Comparison of ENCODE assay signal across 8 mouse cellular contexts in the genomic region with DNA sequence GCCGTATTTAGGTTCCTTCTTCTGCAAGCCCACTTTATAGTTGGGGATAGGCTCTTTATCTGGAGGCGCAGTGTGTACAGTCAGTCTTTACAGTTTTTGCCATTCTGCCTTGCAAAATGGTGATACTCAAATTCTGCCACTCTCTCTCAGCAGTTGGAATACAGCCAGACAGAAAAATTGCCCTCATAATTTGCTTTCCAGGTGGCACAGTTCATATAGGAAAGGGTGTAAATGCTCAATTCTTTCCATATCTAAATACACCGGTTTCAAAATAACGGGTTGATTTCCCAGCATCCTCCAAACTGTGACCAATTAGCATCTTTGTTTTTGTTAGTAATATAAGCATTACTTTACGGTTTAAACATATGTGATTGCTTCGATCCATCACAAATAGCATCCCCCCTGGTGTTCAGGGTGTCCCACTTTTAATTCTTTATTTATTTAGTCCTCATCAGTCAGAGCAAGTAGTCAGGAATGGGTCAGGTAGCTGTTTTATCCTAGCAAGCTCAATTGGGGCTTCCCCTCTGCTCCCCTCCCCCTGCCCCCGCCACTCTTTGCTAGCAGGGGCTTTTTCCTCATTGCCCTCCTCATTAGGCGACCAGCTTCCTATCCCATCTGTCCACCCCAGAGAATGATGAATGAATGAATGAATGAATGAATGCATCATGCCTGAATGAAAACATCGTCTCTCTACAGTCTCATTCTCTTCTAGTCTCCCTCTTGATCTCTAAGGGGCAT. TPM values are rescaled to one million over a fixed set of nuclear protein-coding genes. Genes with fewer than 3 reads are reported as not detected.
DNase-seq lines count a peak whose midpoint lies in the region; ATAC-seq and TF ChIP-seq lines count a peak whose summit lies in the region.

No protein-coding gene starts in this region.

- peaks cover 2% of the 10 kb centered on the region; the same call in 1 of the 2 replicates for H3K4me1 ChIP-seq in lung, embryonic 14.5 days (ENCODE audit: insufficient read depth)
- H3K4me1 ChIP-seq in limb, embryonic 10.5 days = peaks cover 21% of the 10 kb centered on the region
- 0 out of 2 replicates have a peak, but pooled peaks cover 6% of the 10 kb centered on the region for H3K4me1 ChIP-seq in neural tube, embryonic 14.5 days (ENCODE audit: control insufficient read depth, insufficient read depth, low read length)

- no peaks in the 10 kb centered on the region for H3K27me3 ChIP-seq in lung, embryonic 14.5 days (ENCODE audit: insufficient read depth, low read length)
- no peaks in the 10 kb centered on the region for H3K27me3 ChIP-seq in limb, embryonic 10.5 days (ENCODE audit: low read depth, poor library complexity, severe bottlenecking)
- H3K27me3 ChIP-seq in neural tube, embryonic 14.5 days (ENCODE audit: control insufficient read depth, insufficient read depth, low read length) = no peaks in the 10 kb centered on the region

- H3K9ac ChIP-seq in lung, embryonic 14.5 days = no peak overlapping the region
- H3K9ac ChIP-seq in neural tube, embryonic 14.5 days (replicated peaks; ENCODE audit: low read depth, low read length) = peak overlapping the region; percentile 43

- TF ChIP-seq CTCF in lung, embryonic 14.5 days (IDR thresholded peaks at IDR 0.05; ENCODE audit: low read depth) = no peak

- 34% methylated on average over 9 of the region's 9 CpGs for WGBS in lung, embryonic 14.5 days
- WGBS in limb, embryonic 10.5 days = 55% methylated on average over 9 of the region's 9 CpGs
- WGBS in neural tube, embryonic 14.5 days = 31% methylated on average over 9 of the region's 9 CpGs

- no peaks in the 10 kb centered on the region for H3K36me3 ChIP-seq in lung, embryonic 14.5 days (ENCODE audit: insufficient read depth)
- H3K36me3 ChIP-seq in limb, embryonic 10.5 days = no peaks in the 10 kb centered on the region
- H3K36me3 ChIP-seq in neural tube, embryonic 14.5 days (ENCODE audit: control insufficient read depth, insufficient read depth, low read length) = no peaks in the 10 kb centered on the region

- peak; percentile 44; the same call in 1 of the 2 replicates for ATAC-seq in lung, embryonic 14.5 days (ENCODE audit: insufficient read depth)
- ATAC-seq in neural tube, embryonic 14.5 days (ENCODE audit: low read depth) = peak; percentile 71

- peak overlapping the region; percentile 17 for H3K4me3 ChIP-seq in lung, embryonic 14.5 days (ENCODE audit: low read depth, low read length)
- H3K4me3 ChIP-seq in limb, embryonic 10.5 days = peak overlapping the region; percentile 38
- no peak overlapping the region for H3K4me3 ChIP-seq in neural tube, embryonic 14.5 days (ENCODE audit: low read depth, low read length)

- DNase-seq in cerebellum, adult 9-10 months = peak; percentile 74
- DNase-seq in cerebellum, adult 8-10 months = no peak
- DNase-seq in lung, embryonic 14.5 days = no peak
- no peak for DNase-seq in lung, adult 18-20 months
- DNase-seq in limb, embryonic 10.5 days (ENCODE audit: low spot score) = no peak
- DNase-seq in layer of hippocampus, adult 9-10 months (ENCODE audit: low spot score) = no peak
- DNase-seq in urinary bladder, postnatal 10 days (ENCODE audit: low spot score) = no peak

- no peak overlapping the region for H3K27ac ChIP-seq in lung, embryonic 14.5 days (ENCODE audit: low read depth)
- peak overlapping the region; percentile 83 for H3K27ac ChIP-seq in limb, embryonic 10.5 days
- H3K27ac ChIP-seq in neural tube, embryonic 14.5 days (ENCODE audit: low read depth, low read length) = peak overlapping the region; percentile 91

- H3K9me3 ChIP-seq in lung, embryonic 14.5 days (ENCODE audit: low read depth, low read length) = no peaks in the 10 kb centered on the region
- no peaks in the 10 kb centered on the region for H3K9me3 ChIP-seq in limb, embryonic 10.5 days (replicated peaks)
- H3K9me3 ChIP-seq in neural tube, embryonic 14.5 days (ENCODE audit: control insufficient read depth, low read length) = no peaks in the 10 kb centered on the region

- peak overlapping the region; percentile 55 for H3K4me2 ChIP-seq in lung, embryonic 14.5 days
- peak overlapping the region; percentile 43 for H3K4me2 ChIP-seq in neural tube, embryonic 14.5 days (ENCODE audit: low read depth, low read length)

RNA-seq across cellular contexts. Expression of a gene that starts 2.2 kb away (rescaled TPM):
- 0.35 TPM in 1 of 2 replicates, not detected in the other for polyA plus RNA-seq in lung, embryonic 14.5 days (2014; fragmentation: Nextera tagmentation; extraction: Ambion mirVana)
- 0.23 TPM in 1 of 2 replicates, not detected in the other for polyA plus RNA-seq in limb, embryonic 10.5 days (2016; fragmentation: Nextera tagmentation; extraction: Ambion mirVana)
- polyA plus RNA-seq in neural tube, embryonic 14.5 days (2014; fragmentation: Nextera tagmentation; extraction: Ambion mirVana) = not detected in 2 replicates

RNA-seq across cellular contexts. Expression of a gene that starts 11.0 kb away (rescaled TPM):
- not detected in 2 replicates for polyA plus RNA-seq in lung, embryonic 14.5 days (2014; fragmentation: Nextera tagmentation; extraction: Ambion mirVana)
- polyA plus RNA-seq in limb, embryonic 10.5 days (2016; fragmentation: Nextera tagmentation; extraction: Ambion mirVana) = not detected in 2 replicates
- not detected in 2 replicates for polyA plus RNA-seq in neural tube, embryonic 14.5 days (2014; fragmentation: Nextera tagmentation; extraction: Ambion mirVana)

RNA-seq across cellular contexts. Expression of a gene that starts 12.5 kb away (rescaled TPM):
- polyA plus RNA-seq in lung, embryonic 14.5 days (2014; fragmentation: Nextera tagmentation; extraction: Ambion mirVana) = 13.0 and 14.3 TPM in 2 replicates
- polyA plus RNA-seq in limb, embryonic 10.5 days (2016; fragmentation: Nextera tagmentation; extraction: Ambion mirVana) = 9.9 and 10.8 TPM in 2 replicates
- 27.7 and 29.8 TPM in 2 replicates for polyA plus RNA-seq in neural tube, embryonic 14.5 days (2014; fragmentation: Nextera tagmentation; extraction: Ambion mirVana)

RNA-seq across cellular contexts. Expression of a gene that starts 31.3 kb away (rescaled TPM):
- polyA plus RNA-seq in lung, embryonic 14.5 days (2014; fragmentation: Nextera tagmentation; extraction: Ambion mirVana) = 22.7 and 24.5 TPM in 2 replicates
- polyA plus RNA-seq in limb, embryonic 10.5 days (2016; fragmentation: Nextera tagmentation; extraction: Ambion mirVana) = 29.7 and 39.2 TPM in 2 replicates
- polyA plus RNA-seq in neural tube, embryonic 14.5 days (2014; fragmentation: Nextera tagmentation; extraction: Ambion mirVana) = 131 and 144 TPM in 2 replicates

RNA-seq across cellular contexts. Expression of a gene that starts 42.3 kb away (rescaled TPM):
- 1,035 and 1,062 TPM in 2 replicates for polyA plus RNA-seq in lung, embryonic 14.5 days (2014; fragmentation: Nextera tagmentation; extraction: Ambion mirVana)
- 81.4 and 104 TPM in 2 replicates for polyA plus RNA-seq in limb, embryonic 10.5 days (2016; fragmentation: Nextera tagmentation; extraction: Ambion mirVana)
- polyA plus RNA-seq in neural tube, embryonic 14.5 days (2014; fragmentation: Nextera tagmentation; extraction: Ambion mirVana) = 7.4 and 239 TPM in 2 replicates
